Mouse (Mus musculus): ENCODE results near the gene Ufsp2. TPM values are rescaled to one million over a fixed set of nuclear protein-coding genes. Genes with fewer than 3 reads are reported as not detected.

Gene Ufsp2
- 48.6 and 53.0 TPM in 2 replicates for polyA plus RNA-seq (2015; fragmentation: Nextera tagmentation; extraction: Ambion mirVana)

DNA sequence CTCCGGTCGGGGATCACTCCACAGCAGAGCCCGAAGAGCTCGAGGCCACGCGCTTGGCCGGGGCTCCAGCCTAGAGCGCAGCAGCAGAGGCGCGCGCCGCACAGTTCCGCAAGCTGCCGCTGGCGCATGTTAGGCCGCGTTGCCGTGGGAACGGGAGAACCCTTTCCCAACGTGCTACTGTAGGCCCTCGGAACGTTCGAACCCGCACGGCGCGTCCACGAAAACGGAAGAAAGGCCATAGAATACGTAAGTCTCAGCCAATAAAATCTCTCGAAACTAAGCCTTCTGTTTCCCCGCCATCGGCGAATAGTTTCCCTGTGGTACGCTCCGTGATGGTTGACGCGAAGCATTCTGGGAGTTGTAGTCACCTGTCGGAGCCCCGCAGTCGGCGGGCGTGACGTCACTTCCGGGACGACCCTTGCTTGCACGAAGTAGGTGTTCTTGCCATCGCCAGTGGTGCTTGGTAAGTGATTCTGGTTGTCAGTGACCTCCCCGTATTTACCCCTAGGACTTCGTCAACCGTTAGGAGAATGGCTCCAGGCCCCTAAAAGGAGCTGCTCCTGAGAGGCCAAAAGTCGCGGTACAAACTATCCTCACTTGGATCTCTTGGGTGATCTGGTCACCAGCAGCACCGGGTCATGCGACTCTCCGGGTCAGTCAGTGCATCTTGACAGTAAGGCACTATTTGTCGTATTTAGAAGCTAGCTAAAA is at the start of gene Ufsp2, which contains the start of gene 1700029J07Rik:
Gene Ufsp2, plus strand, starts transcription at position 403 of the 711 bp plus-strand sequence.
Gene 1700029J07Rik, minus strand, starts transcription at position 127 of the 711 bp plus-strand sequence.

DNA sequence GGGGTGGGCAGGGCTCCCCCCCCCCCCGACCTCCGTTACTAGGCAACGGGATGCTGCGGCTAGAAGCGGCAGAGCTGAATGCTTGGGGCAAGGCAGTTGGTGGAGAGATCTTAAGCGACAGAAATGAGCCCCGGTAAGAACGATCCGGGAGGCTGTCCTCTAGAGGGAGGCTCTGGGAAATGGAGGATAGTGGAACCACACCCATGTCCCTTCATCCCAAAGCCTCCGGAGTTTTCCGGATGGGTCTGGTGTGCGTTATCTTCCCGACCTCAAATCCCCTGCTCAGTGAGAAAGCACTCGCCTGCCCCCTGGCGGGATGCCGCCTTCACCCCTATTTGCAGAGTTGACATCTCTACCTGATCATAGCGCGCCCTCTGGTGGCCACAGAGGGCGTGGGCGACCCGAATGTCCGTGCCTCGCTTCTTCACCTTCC is 40.7 kb upstream of the Ufsp2 start, which contains the start of gene Ccdc110:
Gene Ccdc110, plus strand, starts transcription at position 38 of the 433 bp plus-strand sequence.

DNA sequence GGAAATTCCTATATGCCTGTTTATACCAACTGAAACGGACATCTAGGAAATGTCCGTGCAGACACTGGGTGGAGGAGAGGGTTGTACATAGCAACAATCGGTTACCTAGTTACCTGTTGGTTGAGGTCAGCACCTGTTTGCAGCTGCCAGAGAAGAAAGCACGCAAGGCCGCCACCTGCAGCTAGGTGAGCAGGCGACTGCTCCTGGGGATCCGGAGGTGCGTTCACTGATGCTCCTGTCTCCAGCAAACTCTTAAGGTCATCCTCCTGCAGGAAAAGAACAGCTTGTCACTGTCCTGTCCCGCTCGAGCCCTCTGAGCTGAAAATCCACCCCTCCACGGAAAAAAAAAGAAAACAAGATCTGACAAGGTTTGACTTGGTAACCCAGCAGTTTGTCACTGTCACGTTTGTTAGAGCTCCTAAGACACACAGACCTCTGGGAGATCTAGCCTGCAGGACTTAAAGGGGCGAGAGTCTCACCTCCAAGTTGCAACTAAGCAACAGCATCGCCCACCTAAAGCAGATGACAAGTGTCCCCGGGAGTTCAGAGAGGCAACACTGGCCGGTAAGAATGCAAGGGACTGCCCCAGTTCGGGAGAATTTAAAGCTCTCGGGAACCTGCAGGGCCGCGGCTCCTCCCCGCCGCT is 23.9 kb downstream of the Ufsp2 start, which contains the start of gene Lrp2bp:
Gene Lrp2bp, plus strand, starts transcription at position 166 of the 646 bp plus-strand sequence.

DNA sequence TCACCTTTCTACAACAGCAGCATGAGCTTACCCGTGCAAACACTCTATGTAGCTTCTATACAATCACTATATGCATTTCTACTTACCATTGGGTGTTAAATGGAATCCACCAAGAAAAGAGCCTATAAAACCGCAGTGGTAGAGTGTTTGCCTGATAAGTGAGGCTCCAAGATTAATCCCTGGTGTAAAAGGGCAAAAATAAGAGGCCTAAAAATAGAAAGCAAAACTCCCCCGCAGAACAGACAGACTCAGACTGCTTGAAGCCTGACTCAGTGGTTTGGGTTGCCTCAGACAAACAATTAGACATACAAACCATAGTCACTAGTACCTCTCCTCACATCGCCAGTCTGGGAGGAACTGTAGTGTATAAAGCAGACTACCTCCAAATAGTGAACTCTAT is 30.3 kb downstream of the Ufsp2 start, which contains the start of gene Ankrd37:
Gene Ankrd37, minus strand, starts transcription at position 112 of the 400 bp plus-strand sequence.

Other genes starting within 250 kb of the Ufsp2 start
- gene Pdlim3, start 90.1 kb upstream of the Ufsp2 start, polyA plus RNA-seq (2015; fragmentation: Nextera tagmentation; extraction: Ambion mirVana): 19.9 TPM in 2 replicates
- gene Ccdc110, start 40.9 kb upstream of the Ufsp2 start, polyA plus RNA-seq (2015; fragmentation: Nextera tagmentation; extraction: Ambion mirVana): 0.07 TPM in 1 of 2 replicates, not detected in the other
- 1.1 and 1.3 TPM in 2 replicates for gene 1700029J07Rik, start 276 bp upstream of the Ufsp2 start, polyA plus RNA-seq (2015; fragmentation: Nextera tagmentation; extraction: Ambion mirVana)
- gene Lrp2bp, start 23.8 kb downstream of the Ufsp2 start, polyA plus RNA-seq (2015; fragmentation: Nextera tagmentation; extraction: Ambion mirVana): 0.04 and 0.18 TPM in 2 replicates
- 3.7 and 4.0 TPM in 2 replicates for gene Ankrd37, start 30.2 kb downstream of the Ufsp2 start, polyA plus RNA-seq (2015; fragmentation: Nextera tagmentation; extraction: Ambion mirVana)
- 14.2 and 17.8 TPM in 2 replicates for gene Cfap97, start 176.2 kb downstream of the Ufsp2 start, polyA plus RNA-seq (2015; fragmentation: Nextera tagmentation; extraction: Ambion mirVana)
- 7.8 and 9.5 TPM in 2 replicates for gene Snx25, start 176.6 kb downstream of the Ufsp2 start, polyA plus RNA-seq (2015; fragmentation: Nextera tagmentation; extraction: Ambion mirVana)
- 99.6 and 121 TPM in 2 replicates for gene Slc25a4, start 235.8 kb downstream of the Ufsp2 start, polyA plus RNA-seq (2015; fragmentation: Nextera tagmentation; extraction: Ambion mirVana)